Mouse (Mus musculus): Measurements from ENCODE around the gene Acsl3. TPM values are rescaled to one million over a fixed set of nuclear protein-coding genes. Genes with fewer than 3 reads are reported as not detected.

The Acsl3 gene
- polyA plus RNA-seq, 1 experiment from 2014 or later: 83.2 TPM

GRCm38 (mm10) chr1:78657021-78657629 is 500 bp upstream of the Acsl3 start:
- Histone ChIP-seq H3K4me2 (replicated peaks) (peak overlapping the region; percentile 69), H3K27me3 (no peaks in the 10 kb centered on the region), H3K4me1 (peaks cover 33% of the 10 kb centered on the region), H3K36me3 (no peaks in the 10 kb centered on the region), H3K9ac (peak overlapping the region; percentile 49), H3K4me3 (peak overlapping the region; percentile 95), H3K9me3 (replicated peaks) (no peaks in the 10 kb centered on the region), H3K27ac (peak overlapping the region; percentile 99)
- ATAC-seq (ENCODE audit: low FRiP score): no peak
- WGBS: 29% methylated on average over 22 of the region's 22 CpGs

- H3K9me3 ChIP-seq (replicated peaks): no peaks in the 10 kb centered on the region
- WGBS: under 1% methylated on average over 20 of the region's 20 CpGs
- H3K27ac ChIP-seq: peak overlapping the region; percentile 99
- H3K9ac ChIP-seq: peak overlapping the region; percentile 97
- H3K4me3 ChIP-seq: peak overlapping the region; percentile 95
- peak overlapping the region; percentile 69 for H3K4me2 ChIP-seq (replicated peaks)
- ATAC-seq (ENCODE audit: low FRiP score): no peak
- no peaks in the 10 kb centered on the region for H3K27me3 ChIP-seq
- H3K4me1 ChIP-seq: peaks cover 33% of the 10 kb centered on the region
- no peaks in the 10 kb centered on the region for H3K36me3 ChIP-seq
These were observed 1.0 kb downstream of the Acsl3 start for GRCm38 (mm10) chr1:78658441-78659269.

- Histone ChIP-seq H3K4me3 (peak overlapping the region; percentile 95), H3K9ac (peak overlapping the region; percentile 97), H3K4me1 (peaks cover 33% of the 10 kb centered on the region), H3K9me3 (replicated peaks) (no peaks in the 10 kb centered on the region), H3K36me3 (peaks cover 2% of the 10 kb centered on the region; the same call in 1 of the 2 replicates), H3K27me3 (no peaks in the 10 kb centered on the region), H3K4me2 (replicated peaks) (peak overlapping the region; percentile 69), H3K27ac (no peak overlapping the region)
- no peak for ATAC-seq (ENCODE audit: low FRiP score)
- 34% methylated on average over 4 of the region's 4 CpGs for WGBS
These were observed 1.7 kb downstream of the Acsl3 start for GRCm38 (mm10) chr1:78659270-78659823.

GRCm38 (mm10) chr1:78664326-78664725 is 6.7 kb downstream of the Acsl3 start:
- no peaks in the 10 kb centered on the region for H3K9me3 ChIP-seq (replicated peaks)
- no peak overlapping the region for H3K4me2 ChIP-seq (replicated peaks)
- no peak overlapping the region for H3K9ac ChIP-seq
- no peak overlapping the region for H3K4me3 ChIP-seq
- no peak for ATAC-seq (ENCODE audit: low FRiP score)
- H3K27ac ChIP-seq: no peak overlapping the region
- peaks cover 40% of the 10 kb centered on the region for H3K36me3 ChIP-seq
- no peaks in the 10 kb centered on the region for H3K27me3 ChIP-seq
- H3K4me1 ChIP-seq: peaks cover 21% of the 10 kb centered on the region
- 86% methylated on average over 4 of the region's 4 CpGs for whole genome bisulfite sequencing

GRCm38 (mm10) chr1:78665954-78666499 is 8.4 kb downstream of the Acsl3 start:
- no peak for ATAC-seq (ENCODE audit: low FRiP score)
- H3K36me3 ChIP-seq: peaks cover 40% of the 10 kb centered on the region
- WGBS: 95% methylated on average over 9 of the region's 9 CpGs

GRCm38 (mm10) chr1:78666585-78666984 is 9.0 kb downstream of the Acsl3 start:
- no peak overlapping the region for H3K9ac ChIP-seq
- peaks cover 40% of the 10 kb centered on the region for H3K36me3 ChIP-seq
- 98% methylated on average over 1 of the region's 1 CpGs for WGBS
- peaks cover under 1% of the 10 kb centered on the region; the same call in 1 of the 2 replicates for H3K4me1 ChIP-seq
- no peak overlapping the region for H3K4me3 ChIP-seq
- no peak overlapping the region for H3K4me2 ChIP-seq (replicated peaks)
- H3K27ac ChIP-seq: no peak overlapping the region
- no peaks in the 10 kb centered on the region for H3K9me3 ChIP-seq (replicated peaks)
- H3K27me3 ChIP-seq: no peaks in the 10 kb centered on the region
- no peak for ATAC-seq (ENCODE audit: low FRiP score)

More at GRCm38 (mm10) chr1:78665954-78666499, 8.4 kb downstream of the Acsl3 start:
- H3K9ac ChIP-seq: no peak overlapping the region
- peaks cover 6% of the 10 kb centered on the region for H3K4me1 ChIP-seq
- no peak overlapping the region for H3K4me2 ChIP-seq (replicated peaks)
- no peaks in the 10 kb centered on the region for H3K27me3 ChIP-seq
- no peak overlapping the region for H3K4me3 ChIP-seq
- H3K9me3 ChIP-seq (replicated peaks): no peaks in the 10 kb centered on the region
- no peak overlapping the region for H3K27ac ChIP-seq

GRCm38 (mm10) chr1:78682291-78682690 is 24.7 kb downstream of the Acsl3 start:
- Histone ChIP-seq H3K27ac (no peak overlapping the region), H3K4me2 (replicated peaks) (no peak overlapping the region), H3K27me3 (no peaks in the 10 kb centered on the region), H3K9ac (no peak overlapping the region), H3K9me3 (replicated peaks) (no peaks in the 10 kb centered on the region), H3K4me1 (no peaks in the 10 kb centered on the region), H3K4me3 (no peak overlapping the region), H3K36me3 (peaks cover 9% of the 10 kb centered on the region; the same call in 1 of the 2 replicates)
- 96% methylated on average over 3 of the region's 3 CpGs for WGBS
- ATAC-seq (ENCODE audit: low FRiP score): no peak

- H3K36me3 ChIP-seq: peaks cover 15% of the 10 kb centered on the region; the same call in 1 of the 2 replicates
- no peak overlapping the region for H3K4me2 ChIP-seq (replicated peaks)
- no peaks in the 10 kb centered on the region for H3K9me3 ChIP-seq (replicated peaks)
- H3K27ac ChIP-seq: no peak overlapping the region
- no peak overlapping the region for H3K9ac ChIP-seq
- 94% methylated on average over 8 of the region's 8 CpGs for WGBS
- H3K4me3 ChIP-seq: no peak overlapping the region
- ATAC-seq (ENCODE audit: low FRiP score): no peak
- no peaks in the 10 kb centered on the region for H3K27me3 ChIP-seq
- H3K4me1 ChIP-seq: no peaks in the 10 kb centered on the region
These were observed 26.5 kb downstream of the Acsl3 start for GRCm38 (mm10) chr1:78684128-78684527.

- no peak for ATAC-seq (ENCODE audit: low FRiP score)
- Histone ChIP-seq H3K9ac (no peak overlapping the region), H3K9me3 (replicated peaks) (no peaks in the 10 kb centered on the region), H3K4me3 (no peak overlapping the region), H3K4me1 (no peaks in the 10 kb centered on the region), H3K36me3 (peaks cover 24% of the 10 kb centered on the region), H3K27me3 (no peaks in the 10 kb centered on the region), H3K4me2 (replicated peaks) (no peak overlapping the region), H3K27ac (no peak overlapping the region)
These were observed 29.2 kb downstream of the Acsl3 start for GRCm38 (mm10) chr1:78686872-78687271.

GRCm38 (mm10) chr1:78688149-78688548 is 30.5 kb downstream of the Acsl3 start:
- Histone ChIP-seq H3K4me1 (no peaks in the 10 kb centered on the region), H3K9ac (no peak overlapping the region), H3K27ac (no peak overlapping the region), H3K36me3 (peaks cover 28% of the 10 kb centered on the region), H3K4me2 (replicated peaks) (no peak overlapping the region), H3K9me3 (replicated peaks) (no peaks in the 10 kb centered on the region), H3K27me3 (no peaks in the 10 kb centered on the region), H3K4me3 (no peak overlapping the region)
- ATAC-seq (ENCODE audit: low FRiP score): no peak
- WGBS: 94% methylated on average over 7 of the region's 7 CpGs

GRCm38 (mm10) chr1:78694503-78695258 is 37.1 kb downstream of the Acsl3 start:
- Histone ChIP-seq H3K4me1 (no peaks in the 10 kb centered on the region), H3K27me3 (no peaks in the 10 kb centered on the region), H3K27ac (no peak overlapping the region), H3K9me3 (replicated peaks) (no peaks in the 10 kb centered on the region), H3K4me3 (no peak overlapping the region), H3K36me3 (peaks cover 77% of the 10 kb centered on the region), H3K4me2 (replicated peaks) (no peak overlapping the region), H3K9ac (no peak overlapping the region)
- no peak for ATAC-seq (ENCODE audit: low FRiP score)
- WGBS: 89% methylated on average over 9 of the region's 9 CpGs

- no peaks in the 10 kb centered on the region for H3K9me3 ChIP-seq (replicated peaks)
- H3K4me2 ChIP-seq (replicated peaks): no peak overlapping the region
- no peak overlapping the region for H3K4me3 ChIP-seq
- H3K27me3 ChIP-seq: no peaks in the 10 kb centered on the region
- H3K27ac ChIP-seq: no peak overlapping the region
- H3K4me1 ChIP-seq: no peaks in the 10 kb centered on the region
- WGBS: 92% methylated on average over 2 of the region's 2 CpGs
- peaks cover 78% of the 10 kb centered on the region for H3K36me3 ChIP-seq
- H3K9ac ChIP-seq: no peak overlapping the region
- no peak for ATAC-seq (ENCODE audit: low FRiP score)
These were observed 38.7 kb downstream of the Acsl3 start for GRCm38 (mm10) chr1:78696305-78696704.

Measured in hindbrain, embryonic 12.5 days (tissue).